Mouse (Mus musculus) lung, adult 2 months (tissue): ENCODE measurements around the gene Map4.

Source experiments
- CTCF ChIP-seq: fragments of 200-500 bp; IDR thresholded peaks from 2 replicates; pipeline ENCODE4 v1.5.1; 2011; ENCODE audit warnings: mild to moderate bottlenecking, low read length, control low read depth; ENCODE audit not compliant: insufficient read depth
- POLR2A ChIP-seq: fragments of 200-500 bp; IDR thresholded peaks from 2 replicates; pipeline ENCODE4 v1.6.1; 2011; ENCODE audit warnings: low read depth, mild to moderate bottlenecking, control low read depth, low read length, borderline replicate concordance; ENCODE audit errors: extremely low read depth

DNA sequence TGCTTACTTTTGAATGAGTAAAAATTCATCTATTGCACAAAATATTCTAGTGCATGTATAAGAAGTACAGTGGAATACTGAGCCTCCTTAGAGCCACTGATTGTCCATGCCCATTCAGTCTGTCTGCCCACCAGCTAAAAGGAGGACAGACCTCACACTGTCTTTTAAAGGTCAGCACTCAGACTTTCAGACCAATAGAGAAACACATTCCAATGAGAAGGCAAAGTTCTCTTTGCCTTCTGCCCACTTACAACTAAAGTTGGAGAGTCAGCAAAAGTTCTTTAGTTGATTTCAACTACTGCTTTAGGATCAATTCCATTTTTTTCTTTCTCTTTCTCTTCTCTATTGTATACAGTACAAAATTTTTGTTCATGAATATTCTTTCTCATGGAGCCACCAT is 33.5 kb downstream of the Map4 start:
- no peak for TF ChIP-seq CTCF
- no peak for TF ChIP-seq POLR2A
